Mouse (Mus musculus) embryonic fibroblast, embryonic 13.5 days (primary cell): ENCODE measurements around the gene Abca3.

Experiments
- CTCF ChIP-seq: IDR thresholded peaks from 2 replicates; pipeline ENCODE4 v1.5.1; 2011; ENCODE audit warnings: mild to moderate bottlenecking, control low read depth, low read length, moderate library complexity, borderline replicate concordance; ENCODE audit not compliant: insufficient read depth
- POLR2A ChIP-seq: IDR thresholded peaks from 2 replicates; pipeline ENCODE4 v1.6.1; 2011; ENCODE audit warnings: low read depth, mild to moderate bottlenecking, control low read depth, low read length, moderate library complexity

DNA sequence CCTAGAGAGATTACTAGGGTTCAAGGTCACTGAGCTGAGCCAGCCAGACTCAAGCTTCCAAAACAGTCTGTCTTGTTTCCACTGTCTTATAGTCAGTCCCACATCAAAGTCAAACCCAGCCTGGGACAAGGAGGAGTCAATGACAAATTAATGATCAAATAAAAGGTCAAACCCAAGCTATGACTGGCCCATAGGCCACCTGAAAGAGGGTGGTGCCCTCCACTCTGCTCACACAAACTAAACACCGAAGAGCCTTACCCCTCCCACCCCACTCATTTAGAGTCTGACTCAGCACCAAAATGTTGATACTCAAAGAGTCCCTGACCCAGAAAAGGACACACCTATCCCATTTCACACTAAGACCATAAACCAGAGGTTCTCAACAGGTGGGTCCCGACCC, 101.6 kb downstream of the Abca3 start:
- TF ChIP-seq CTCF (no peak), POLR2A (no peak)
